Mouse (Mus musculus): ENCODE results near the gene Isoc2b. TPM values are rescaled to one million over a fixed set of nuclear protein-coding genes. Genes with fewer than 3 reads are reported as not detected.
A peak's percentile ranks its signal among the peaks of the same experiment; 100 is the strongest.
"Not testable (repeated sequence)": the region's sequence is repeated elsewhere in the genome, so short reads cannot be mapped to it uniquely, and the experiment has no call there.

Gene Isoc2b
- total RNA-seq, 1 experiment from 2014 or later: 7.1 TPM

GRCm38 (mm10) chr7:4843604-4844244 lies 26.3 kb downstream of the Isoc2b start:
- no peak for ATAC-seq (replicated peaks; ENCODE audit: insufficient number of reproducible peaks, low FRiP score, low TSS enrichment, poor library complexity, severe bottlenecking)

DNA sequence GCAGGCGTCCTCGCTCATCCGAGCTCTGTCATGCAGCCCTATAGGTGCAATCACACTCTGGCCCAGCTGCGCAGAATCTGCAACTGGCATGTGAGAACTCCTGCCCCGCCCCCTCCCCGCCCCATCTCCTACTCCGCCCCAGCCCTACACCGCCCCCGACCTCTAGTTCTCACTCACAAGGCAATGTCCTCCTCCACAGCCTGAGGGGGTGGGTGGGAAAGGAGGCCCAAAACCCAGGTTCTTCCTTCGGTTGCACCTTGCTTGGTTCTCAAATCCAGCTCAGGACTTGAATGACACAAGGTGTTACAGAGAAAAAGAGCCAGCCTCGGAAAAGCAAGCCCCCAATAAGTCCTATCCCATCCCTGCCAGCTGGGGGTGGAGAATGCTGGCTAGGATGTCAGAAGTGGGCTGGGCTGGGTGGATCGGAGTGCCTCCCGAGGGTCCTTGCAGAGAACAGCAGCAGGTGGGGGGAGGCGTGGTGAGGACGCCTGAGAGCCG lies 27.4 kb downstream of the Isoc2b start:
- ATAC-seq (replicated peaks; ENCODE audit: insufficient number of reproducible peaks, low FRiP score, low TSS enrichment, poor library complexity, severe bottlenecking): no peak

GRCm38 (mm10) chr7:4842077-4842476 lies 28.0 kb downstream of the Isoc2b start:
- no peak for ATAC-seq (replicated peaks; ENCODE audit: insufficient number of reproducible peaks, low FRiP score, low TSS enrichment, poor library complexity, severe bottlenecking)

DNA sequence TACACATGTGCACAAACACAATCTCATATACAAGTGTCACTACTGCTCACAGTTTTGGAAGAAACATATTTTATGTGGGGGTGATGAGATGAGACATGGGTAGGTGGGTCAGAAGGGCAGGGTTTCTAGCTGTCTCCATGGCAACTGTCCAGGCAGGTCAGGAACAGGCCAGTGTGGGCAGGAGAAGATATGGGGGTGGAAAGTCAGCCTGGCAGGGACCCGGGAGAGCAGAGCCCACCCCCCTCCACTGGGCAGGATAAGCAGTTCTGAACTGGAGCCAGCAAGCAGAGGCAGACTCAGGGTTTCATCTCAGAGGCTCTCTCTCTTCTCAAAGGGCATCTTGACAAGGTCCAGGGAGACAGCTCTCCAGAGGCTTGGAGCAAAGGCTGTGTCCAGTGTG lies 32.4 kb downstream of the Isoc2b start:
- no peak; the same call in 1 of the 2 replicates for ATAC-seq (replicated peaks; ENCODE audit: insufficient number of reproducible peaks, low FRiP score, low TSS enrichment, poor library complexity, severe bottlenecking)

DNA sequence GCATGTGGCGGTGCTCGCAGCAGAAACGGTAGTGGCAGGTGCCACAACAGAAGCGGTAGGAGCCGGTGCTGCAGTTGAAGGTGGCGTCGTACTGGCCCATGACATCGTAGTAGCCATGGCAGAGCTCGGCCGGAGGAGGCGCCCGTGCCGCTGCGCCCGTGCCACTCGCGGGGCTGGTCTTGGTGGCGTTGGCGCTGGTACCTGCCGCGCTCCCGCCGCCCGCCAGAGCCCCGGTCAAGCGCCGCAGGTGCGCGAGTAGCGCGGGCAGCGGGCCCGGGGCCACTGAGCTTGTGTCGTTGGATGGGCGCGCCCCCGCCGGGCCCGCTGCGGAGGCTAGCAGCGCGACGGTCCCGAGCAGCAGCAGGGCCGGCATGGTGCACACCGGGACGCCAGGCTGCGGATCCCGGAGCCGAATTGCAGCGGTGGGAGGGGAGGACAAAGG lies 33.7 kb downstream of the Isoc2b start:
- 0 out of 2 replicates have a peak, but pooled peaks have one; percentile 34 for ATAC-seq (replicated peaks; ENCODE audit: insufficient number of reproducible peaks, low FRiP score, low TSS enrichment, poor library complexity, severe bottlenecking)

DNA sequence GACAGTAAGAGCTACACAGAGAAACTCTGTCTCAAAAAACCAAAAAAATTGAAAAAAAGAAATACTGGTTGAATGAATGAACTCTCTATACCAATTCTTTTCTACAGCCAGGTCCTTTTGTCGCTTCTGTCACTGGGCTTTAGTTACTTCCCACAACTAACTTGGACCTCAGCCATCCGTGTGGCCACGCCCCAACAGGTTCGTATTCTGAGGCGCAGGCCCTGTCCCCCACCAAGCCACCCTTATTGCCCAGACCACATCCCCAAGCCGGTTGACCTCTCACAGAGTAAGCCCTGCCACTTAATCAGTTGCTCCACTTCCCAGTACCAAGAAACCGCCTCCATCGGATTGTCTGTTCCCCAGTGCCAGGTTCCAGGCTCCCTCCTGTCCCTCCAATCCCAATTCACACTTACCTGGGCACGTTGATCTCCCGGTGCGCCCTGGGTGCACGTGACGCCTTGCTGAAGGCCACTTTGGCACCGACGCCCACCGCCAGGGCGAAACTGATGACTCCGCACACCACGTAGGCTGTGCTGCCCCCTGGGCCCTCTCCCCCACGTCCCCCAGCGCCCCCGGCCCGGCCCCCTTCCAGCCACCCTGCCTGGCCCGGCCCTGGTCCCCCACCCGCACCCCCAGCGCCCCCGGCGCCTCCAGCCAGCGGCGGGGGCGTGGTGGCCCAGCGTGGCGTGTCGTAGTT lies 34.3 kb downstream of the Isoc2b start:
- ATAC-seq (replicated peaks; ENCODE audit: insufficient number of reproducible peaks, low FRiP score, low TSS enrichment, poor library complexity, severe bottlenecking): no peak

DNA sequence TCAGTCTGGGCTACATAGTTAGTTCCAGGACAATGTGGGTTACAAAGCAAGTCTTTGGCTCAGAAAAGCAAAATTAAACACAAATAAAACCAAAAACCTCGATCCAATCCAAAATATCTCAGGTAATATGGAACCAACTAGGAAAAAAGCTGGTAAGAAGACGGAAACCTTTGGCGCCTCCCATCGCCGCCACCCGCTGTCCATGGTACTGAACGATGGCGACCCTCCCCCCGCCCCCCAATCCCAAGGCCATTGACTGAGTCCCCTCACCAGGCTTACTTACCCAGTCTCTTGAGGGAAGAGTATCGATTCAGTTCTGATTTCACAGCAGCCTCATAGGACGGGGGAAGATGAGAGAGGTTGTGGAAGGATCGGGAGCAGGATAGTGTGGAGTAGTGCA lies 39.6 kb downstream of the Isoc2b start:
- no peak for ATAC-seq (replicated peaks; ENCODE audit: insufficient number of reproducible peaks, low FRiP score, low TSS enrichment, poor library complexity, severe bottlenecking)

GRCm38 (mm10) chr7:4825365-4825764 lies 44.7 kb downstream of the Isoc2b start:
- ATAC-seq (replicated peaks; ENCODE audit: insufficient number of reproducible peaks, low FRiP score, low TSS enrichment, poor library complexity, severe bottlenecking): no peak

DNA sequence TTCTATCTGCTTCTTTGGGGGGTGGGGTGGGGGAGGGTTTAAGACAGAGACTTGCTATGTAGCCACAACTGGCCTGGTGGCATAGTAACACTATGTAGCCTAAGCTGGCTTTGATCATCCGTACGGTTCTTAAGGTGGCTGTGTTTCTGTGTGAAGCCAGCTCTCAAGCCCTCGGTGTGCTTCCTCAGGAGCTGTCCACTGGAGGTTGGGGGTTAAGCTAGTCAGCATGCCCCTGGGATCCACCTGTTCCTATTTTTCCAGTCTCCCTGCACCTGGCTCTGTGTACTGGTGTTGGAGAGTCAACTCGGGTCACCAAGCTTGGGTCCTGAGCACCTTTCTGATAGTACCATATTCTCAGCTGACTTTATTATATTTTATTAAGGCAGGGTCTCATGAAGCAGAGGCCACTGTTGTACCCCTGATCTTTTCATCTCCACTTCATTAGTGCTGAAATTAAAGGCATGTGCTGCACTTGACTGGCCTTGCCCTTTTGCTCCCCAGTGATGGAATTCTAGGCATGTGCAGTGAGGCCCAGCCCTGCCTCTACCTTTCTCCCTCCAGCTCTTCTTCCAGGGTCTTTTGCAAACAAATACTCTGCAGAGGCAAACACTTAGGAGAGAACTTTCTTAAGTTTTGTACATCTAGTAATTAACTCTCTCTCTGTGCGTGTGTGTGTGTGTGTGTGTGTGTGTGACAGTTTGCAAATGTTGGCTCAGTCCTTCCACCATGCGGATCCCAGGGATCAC lies 47.7 kb downstream of the Isoc2b start:
- no peak for ATAC-seq (replicated peaks; ENCODE audit: insufficient number of reproducible peaks, low FRiP score, low TSS enrichment, poor library complexity, severe bottlenecking)

GRCm38 (mm10) chr7:4821690-4822089 lies 48.4 kb downstream of the Isoc2b start:
- no peak for ATAC-seq (replicated peaks; ENCODE audit: insufficient number of reproducible peaks, low FRiP score, low TSS enrichment, poor library complexity, severe bottlenecking)

DNA sequence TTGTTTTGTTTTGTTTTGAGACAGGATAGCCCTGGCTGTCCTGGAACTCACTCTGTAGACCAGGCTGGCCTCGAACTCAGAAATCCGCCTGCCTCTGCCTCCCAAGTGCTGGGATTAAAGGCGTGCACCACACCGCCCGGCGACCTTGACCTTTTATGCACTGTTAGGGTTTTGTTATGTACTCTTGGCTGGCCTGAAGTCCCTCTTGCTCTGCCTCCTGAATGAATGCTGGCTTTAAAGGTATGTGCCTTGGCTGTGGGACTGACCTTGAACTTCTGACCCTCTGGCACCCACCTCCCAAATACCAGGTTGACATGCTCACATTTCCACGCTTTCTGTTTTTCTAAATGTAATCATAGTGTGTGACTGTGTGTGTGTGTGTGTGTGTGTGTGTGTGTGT lies 49.1 kb downstream of the Isoc2b start:
- ATAC-seq (replicated peaks; ENCODE audit: insufficient number of reproducible peaks, low FRiP score, low TSS enrichment, poor library complexity, severe bottlenecking): not testable (repeated sequence)

DNA sequence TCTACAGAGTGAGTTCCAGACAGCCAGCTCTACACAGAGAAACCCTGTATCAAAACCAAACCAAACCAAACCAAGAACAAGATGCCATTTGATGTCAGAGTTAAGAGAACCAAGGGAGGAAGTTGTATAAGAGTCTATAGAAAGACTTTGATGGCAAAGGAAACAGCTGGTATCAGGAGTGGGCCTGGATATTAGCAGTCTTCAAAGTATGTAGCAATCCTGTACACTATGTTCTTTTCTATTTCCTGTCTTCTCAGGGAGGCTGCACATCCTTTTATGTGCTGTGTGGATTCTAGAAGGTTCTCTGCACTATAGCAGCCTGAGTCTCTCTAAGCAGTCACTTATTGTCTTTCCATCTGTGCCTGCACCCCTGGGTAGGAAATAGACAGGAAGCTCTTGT lies 53.5 kb downstream of the Isoc2b start:
- no peak for ATAC-seq (replicated peaks; ENCODE audit: insufficient number of reproducible peaks, low FRiP score, low TSS enrichment, poor library complexity, severe bottlenecking)

GRCm38 (mm10) chr7:4813105-4813791 lies 56.8 kb downstream of the Isoc2b start:
- no peak for ATAC-seq (replicated peaks; ENCODE audit: insufficient number of reproducible peaks, low FRiP score, low TSS enrichment, poor library complexity, severe bottlenecking)

DNA sequence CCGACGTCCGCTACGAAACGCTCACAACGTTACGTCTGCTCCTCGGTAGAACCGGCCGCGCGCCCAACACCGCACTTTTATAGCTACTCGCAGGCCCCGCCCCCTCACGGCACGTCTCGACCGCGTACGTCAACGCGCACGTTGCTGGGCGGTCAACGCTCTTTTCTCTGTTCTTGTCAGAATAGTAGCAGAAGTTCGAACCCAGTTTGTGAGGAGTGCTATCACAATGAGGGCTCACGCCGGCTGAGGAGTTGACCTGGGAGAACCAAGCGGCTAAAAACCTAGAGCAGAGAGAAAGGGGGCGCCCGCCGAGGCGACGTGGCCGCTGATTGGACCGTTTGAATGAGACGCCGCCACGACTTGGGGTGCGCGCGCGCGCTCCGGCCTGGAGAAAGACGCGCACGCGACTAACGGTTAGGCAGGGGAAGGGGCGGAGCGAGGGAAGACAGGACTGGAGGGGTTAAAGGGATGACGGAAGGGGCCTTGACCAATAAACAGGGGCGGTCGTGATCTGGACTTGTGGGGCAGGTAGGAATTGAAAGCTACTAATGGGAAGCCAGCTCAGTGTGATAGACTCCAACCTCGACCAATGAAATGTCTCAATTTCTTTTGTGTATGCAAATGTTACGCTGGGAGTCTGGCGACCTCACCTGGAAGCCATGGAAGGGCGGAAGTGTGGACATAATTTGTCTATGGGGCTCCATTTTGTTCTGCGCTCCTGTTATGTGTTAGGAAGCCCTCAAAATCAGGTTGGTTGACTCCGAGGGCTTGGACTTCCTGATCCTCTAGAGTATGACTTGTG lies 57.6 kb downstream of the Isoc2b start, which contains the start of gene Ube2s:
TSS of gene Ube2s (minus strand) at position 288 of the 802 bp plus-strand sequence.
- ATAC-seq (replicated peaks; ENCODE audit: insufficient number of reproducible peaks, low FRiP score, low TSS enrichment, poor library complexity, severe bottlenecking): peak; percentile 94

DNA sequence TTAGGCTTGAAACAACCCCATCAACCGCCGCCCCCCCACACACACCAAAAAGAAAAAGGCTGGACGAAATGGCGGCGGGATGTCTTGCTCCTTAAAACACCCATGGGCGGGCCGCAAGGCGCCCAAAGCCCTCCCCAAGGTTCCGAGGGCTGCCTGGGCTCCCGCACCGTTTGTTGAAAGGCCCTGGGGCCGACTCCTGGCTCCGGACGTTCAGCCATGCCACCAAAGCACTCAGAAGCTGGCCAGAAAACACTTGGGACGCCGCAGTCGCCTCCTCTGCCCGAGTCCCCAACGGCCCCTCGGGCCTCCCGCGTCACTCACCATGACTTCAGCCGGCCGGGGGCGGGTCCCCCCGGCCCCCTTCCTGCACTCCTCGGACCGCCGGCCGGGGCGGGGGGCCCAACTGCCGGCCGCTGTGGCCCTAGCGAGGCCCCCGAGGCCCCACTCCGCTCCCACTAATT lies 58.2 kb downstream of the Isoc2b start:
- no peak for ATAC-seq (replicated peaks; ENCODE audit: insufficient number of reproducible peaks, low FRiP score, low TSS enrichment, poor library complexity, severe bottlenecking)

- not testable (repeated sequence) for ATAC-seq (replicated peaks; ENCODE audit: insufficient number of reproducible peaks, low FRiP score, low TSS enrichment, poor library complexity, severe bottlenecking)
Measured at GRCm38 (mm10) chr7:4811131-4811530, 58.9 kb downstream of the Isoc2b start.

DNA sequence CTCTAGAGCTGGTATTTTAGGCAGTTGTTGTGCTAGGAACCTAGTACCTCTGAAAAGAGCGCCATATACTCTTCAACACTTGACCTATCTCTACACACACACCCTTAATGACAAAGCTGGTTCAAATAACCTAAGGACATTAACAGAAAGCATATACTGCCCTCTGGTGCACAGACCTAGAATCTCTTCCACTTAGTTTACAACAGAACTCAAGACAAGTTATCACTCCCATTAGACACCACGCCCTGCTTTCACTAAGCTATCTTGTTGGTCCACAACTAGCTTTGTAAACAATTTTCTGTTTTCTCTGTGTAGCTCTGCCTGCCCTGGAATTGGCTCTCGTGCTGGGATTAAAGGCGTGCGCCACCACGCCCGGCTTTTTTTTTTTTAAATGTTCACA lies 63.3 kb downstream of the Isoc2b start:
- ATAC-seq (replicated peaks; ENCODE audit: insufficient number of reproducible peaks, low FRiP score, low TSS enrichment, poor library complexity, severe bottlenecking): peak; percentile 48; the same call in 1 of the 2 replicates

- ATAC-seq (replicated peaks; ENCODE audit: insufficient number of reproducible peaks, low FRiP score, low TSS enrichment, poor library complexity, severe bottlenecking): no peak
Measured at GRCm38 (mm10) chr7:4802247-4802646, 67.8 kb downstream of the Isoc2b start.
